Mouse (Mus musculus): ENCODE results near the gene Hip1r.

DNA sequence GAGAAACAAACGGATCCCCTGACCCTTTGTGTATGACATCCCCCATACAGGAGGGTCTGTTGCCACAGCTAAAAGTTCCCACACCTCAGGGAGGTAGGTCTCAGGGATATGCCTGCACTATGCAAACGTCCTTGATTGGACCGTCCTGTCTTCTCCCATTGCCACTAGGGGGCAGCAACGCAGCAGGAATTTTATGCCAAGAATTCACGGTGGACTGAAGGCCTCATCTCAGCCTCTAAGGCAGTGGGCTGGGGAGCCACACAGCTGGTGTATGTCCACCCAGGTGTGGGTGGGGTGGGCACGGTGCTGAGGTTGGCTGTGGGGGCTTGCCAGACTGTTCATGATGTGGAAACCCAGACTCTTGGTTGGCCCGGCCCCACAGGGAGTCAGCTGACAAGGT, 27.4 kb downstream of the Hip1r start:
- TF ChIP-seq CTCF (IDR thresholded peaks at IDR 0.05; ENCODE audit: low read depth, low read length) (peak; percentile 83), TAL1 (conservative IDR thresholded peaks at IDR 0.05; ENCODE audit: low read depth, low read length) (no peak), POLR2AphosphoS5 (IDR thresholded peaks at IDR 0.05; ENCODE audit: insufficient replicate concordance, low read depth, low read length) (no peak), GATA1 (IDR thresholded peaks at IDR 0.05; ENCODE audit: borderline replicate concordance, low read length) (no peak), GATA2 (IDR thresholded peaks at IDR 0.05; ENCODE audit: borderline replicate concordance, low read depth, low read length) (no peak)
